Mouse (Mus musculus): Measurements from ENCODE around the gene Prelid3b.

- no peak for TF ChIP-seq CTCF (IDR thresholded peaks at IDR 0.05)
- TF ChIP-seq EP300 (IDR thresholded peaks at IDR 0.05): no peak
Measured at GRCm38 (mm10) chr2:174509825-174510224, 36.9 kb upstream of the Prelid3b start.

All from lung, postnatal 0 days (tissue).